Mouse (Mus musculus) midbrain, embryonic 13.5 days (tissue): ENCODE results near the gene Ttpal. TPM values are rescaled to one million over a fixed set of nuclear protein-coding genes. Genes with fewer than 3 reads are reported as not detected.
"Not testable (repeated sequence)": the region's sequence is repeated elsewhere in the genome, so short reads cannot be mapped to it uniquely, and the experiment has no call there.

Experiments used
- ATAC-seq: fragments of 200-750 bp; cut with Nextera tagmentation; 2 replicates; pipeline ENCODE4 v1.8.0; 2017; ENCODE audit warnings: mild to moderate bottlenecking, moderate TSS enrichment, moderate library complexity
- H3K27ac ChIP-seq: fragments of 300-500 bp; sonication (generic); 2 replicates; pipeline ENCODE4 v1.5.1; 2015; ENCODE audit warnings: inconsistent platforms, mild to moderate bottlenecking, moderate library complexity
- H3K27me3 ChIP-seq: fragments of 300-500 bp; sonication (generic); 2 replicates; pipeline ENCODE4 v1.6.1; 2015; ENCODE audit warnings: mild to moderate bottlenecking, inconsistent platforms
- H3K36me3 ChIP-seq: fragments of 300-500 bp; sonication (generic); 2 replicates; pipeline ENCODE4 v1.6.1; 2015; ENCODE audit warnings: mild to moderate bottlenecking, inconsistent platforms
- H3K4me1 ChIP-seq: fragments of 300-500 bp; sonication (generic); replicated peaks from 2 replicates; pipeline ENCODE4 v1.6.1; 2015; ENCODE audit warnings: inconsistent platforms
- H3K4me2 ChIP-seq: fragments of 300-500 bp; sonication (generic); replicated peaks from 2 replicates; pipeline ENCODE4 v1.6.1; 2015; ENCODE audit warnings: moderate library complexity, mild to moderate bottlenecking, inconsistent platforms
- H3K4me3 ChIP-seq: fragments of 300-500 bp; sonication (generic); replicated peaks from 2 replicates; pipeline ENCODE4 v1.5.1; 2015; ENCODE audit warnings: mild to moderate bottlenecking, inconsistent platforms
- H3K9ac ChIP-seq: fragments of 300-500 bp; sonication (generic); replicated peaks from 2 replicates; pipeline ENCODE4 v1.6.1; 2015; ENCODE audit warnings: mild to moderate bottlenecking, inconsistent platforms
- H3K9me3 ChIP-seq: fragments of 300-500 bp; sonication (generic); 2 replicates; pipeline ENCODE4 v1.6.1; 2016; ENCODE audit warnings: mild to moderate bottlenecking, inconsistent platforms
- WGBS: fragments of 180-500 bp; shearing (Covaris S2); methylation state at CpG from one replicate; pipeline ENCODE4 v1.1.7; 2015; 5-methylcytosine and 5-hydroxymethylcytosine counted together
- polyA plus RNA-seq: library from polyadenylated mRNA; unstranded; fragments of >200 nt; fragmentation: Nextera tagmentation; extraction: Ambion mirVana; gene quantifications from 2 replicates; pipeline ENCODE4 v1.2.1, GENCODE M21; 2015

Gene Ttpal
- polyA plus RNA-seq, 1 experiment from 2014 or later: 50.2 TPM

DNA sequence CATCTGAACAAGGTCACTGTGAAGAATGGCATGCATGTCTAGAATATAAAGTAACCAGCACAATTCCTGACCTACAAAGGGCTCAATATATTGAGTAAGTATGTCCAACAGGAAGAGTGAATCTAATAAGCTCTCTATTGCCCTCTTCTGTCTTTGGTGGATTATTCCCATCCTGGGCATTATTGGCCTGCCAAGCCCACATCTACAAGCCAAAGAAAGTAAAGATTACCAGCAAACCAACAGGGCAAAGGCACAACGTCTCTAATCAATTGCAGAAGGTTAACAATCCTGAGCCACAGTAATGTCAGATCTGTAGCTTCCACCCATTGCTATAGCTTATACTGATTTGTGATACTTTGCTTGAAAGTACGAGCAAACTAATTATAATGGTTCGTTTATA, 38.4 kb downstream of the Ttpal start:
- no peak for ATAC-seq
- H3K4me3 ChIP-seq: no peak overlapping the region
- no peak overlapping the region for H3K4me2 ChIP-seq
- 83% methylated on average over 3 of the region's 3 CpGs for WGBS
- no peaks in the 10 kb centered on the region for H3K9me3 ChIP-seq
- H3K4me1 ChIP-seq: peaks cover 49% of the 10 kb centered on the region
- H3K9ac ChIP-seq: no peak overlapping the region
- H3K27ac ChIP-seq: no peak overlapping the region
- peaks cover 6% of the 10 kb centered on the region; the same call in 1 of the 2 replicates for H3K36me3 ChIP-seq
- H3K27me3 ChIP-seq: no peaks in the 10 kb centered on the region

DNA sequence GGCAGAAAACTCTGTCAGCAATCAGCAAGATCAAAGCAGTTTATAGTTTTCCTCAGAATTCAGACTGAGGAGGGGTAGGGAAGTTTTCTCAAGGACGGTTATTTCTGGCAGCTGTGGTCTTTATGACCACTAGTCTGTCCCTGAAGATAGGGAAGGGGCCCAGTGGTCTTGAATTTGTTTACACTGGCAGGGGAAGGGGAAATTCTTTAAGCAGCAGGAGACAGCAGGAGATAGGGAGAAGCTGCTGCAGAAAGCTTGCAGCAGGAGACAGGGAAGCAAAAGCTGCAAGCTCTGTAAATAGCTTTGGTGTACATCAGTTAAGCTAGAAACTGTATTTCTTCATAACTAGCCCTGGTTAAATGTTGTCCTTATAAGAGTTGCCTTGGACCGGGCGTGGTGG, 39.6 kb downstream of the Ttpal start:
- no peaks in the 10 kb centered on the region for H3K9me3 ChIP-seq
- ATAC-seq: no peak
- 90% methylated on average over 3 of the region's 3 CpGs for WGBS
- H3K36me3 ChIP-seq: 0 out of 2 replicates have a peak, but pooled peaks cover 4% of the 10 kb centered on the region
- no peak overlapping the region for H3K27ac ChIP-seq
- H3K27me3 ChIP-seq: no peaks in the 10 kb centered on the region
- H3K4me1 ChIP-seq: peaks cover 50% of the 10 kb centered on the region
- no peak overlapping the region for H3K4me2 ChIP-seq
- H3K4me3 ChIP-seq: no peak overlapping the region
- no peak overlapping the region for H3K9ac ChIP-seq

DNA sequence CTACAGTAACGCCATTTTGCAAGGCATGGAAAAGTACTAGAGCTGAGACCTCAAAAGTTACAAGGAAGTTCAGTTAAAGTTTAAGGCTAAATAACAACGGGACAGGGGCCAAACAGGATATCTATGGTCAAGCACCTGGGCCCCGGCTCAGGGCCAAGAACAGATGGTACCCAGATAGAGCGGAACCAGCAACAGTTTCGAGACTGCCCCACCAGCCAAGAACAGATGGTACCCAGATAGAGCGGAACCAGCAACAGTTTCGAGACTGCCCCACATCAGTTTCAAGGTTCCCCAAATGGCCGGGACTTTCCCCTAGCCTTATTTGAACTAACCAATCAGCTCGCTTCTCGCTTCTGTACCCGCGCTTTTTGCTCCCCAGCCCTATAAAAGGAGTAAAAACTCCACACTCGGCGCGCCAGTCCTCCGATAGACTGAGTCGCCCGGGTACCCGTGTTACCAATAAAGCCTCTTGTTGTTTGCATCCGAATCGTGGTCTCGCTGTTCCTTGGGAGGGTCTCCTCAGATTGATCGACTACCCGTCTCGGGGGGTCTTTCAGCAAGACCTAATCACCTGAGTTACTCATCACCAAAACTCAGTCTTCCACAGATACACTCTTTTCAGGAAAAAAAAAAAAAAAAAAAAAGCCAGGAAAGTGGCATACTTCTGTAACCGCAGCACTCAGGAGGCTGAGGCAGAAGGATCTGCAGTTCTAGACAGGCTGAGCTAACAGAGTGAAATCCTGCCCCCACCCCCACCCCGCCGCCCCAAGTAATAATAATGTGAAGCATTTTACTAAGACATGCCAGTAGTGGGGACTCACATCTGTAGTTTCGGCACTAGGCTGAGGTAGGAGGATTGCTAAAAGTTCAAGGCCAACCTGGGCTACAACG, 40.8 kb downstream of the Ttpal start:
- Histone ChIP-seq H3K9me3 (no peaks in the 10 kb centered on the region), H3K9ac (no peak overlapping the region), H3K27ac (no peak overlapping the region), H3K4me1 (peaks cover 46% of the 10 kb centered on the region), H3K36me3 (0 out of 2 replicates have a peak, but pooled peaks cover 3% of the 10 kb centered on the region), H3K4me2 (peak overlapping the region; percentile 57), H3K27me3 (no peaks in the 10 kb centered on the region), H3K4me3 (peak overlapping the region; percentile 83)
- WGBS: 91% methylated on average over 30 of the region's 30 CpGs
- no peak for ATAC-seq

DNA sequence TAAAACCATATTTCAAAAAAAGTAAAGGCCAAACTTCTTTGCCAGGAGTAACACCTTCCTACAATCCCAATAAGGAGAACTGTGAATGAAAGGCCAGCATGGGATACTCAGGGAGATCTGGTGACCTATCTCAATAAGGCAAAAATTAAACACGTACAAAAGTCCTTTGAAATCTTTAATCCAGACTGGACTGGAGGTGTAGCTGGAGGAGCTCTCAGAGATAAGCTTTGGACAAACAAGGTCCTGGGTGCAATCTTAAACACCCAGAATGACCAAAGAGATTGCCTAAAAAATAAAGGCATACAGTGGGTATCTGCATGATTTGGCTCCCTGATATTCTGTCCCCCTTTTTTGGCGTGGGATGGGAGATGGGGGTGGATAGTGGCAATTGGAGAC, 41.5 kb downstream of the Ttpal start:
- WGBS: 84% methylated on average over 2 of the region's 2 CpGs
- Histone ChIP-seq H3K27me3 (no peaks in the 10 kb centered on the region), H3K9ac (peak overlapping the region; percentile 86), H3K36me3 (0 out of 2 replicates have a peak, but pooled peaks cover 3% of the 10 kb centered on the region), H3K9me3 (no peaks in the 10 kb centered on the region), H3K4me3 (peak overlapping the region; percentile 83), H3K27ac (no peak overlapping the region), H3K4me2 (peak overlapping the region; percentile 57), H3K4me1 (peaks cover 45% of the 10 kb centered on the region)
- ATAC-seq: no peak

DNA sequence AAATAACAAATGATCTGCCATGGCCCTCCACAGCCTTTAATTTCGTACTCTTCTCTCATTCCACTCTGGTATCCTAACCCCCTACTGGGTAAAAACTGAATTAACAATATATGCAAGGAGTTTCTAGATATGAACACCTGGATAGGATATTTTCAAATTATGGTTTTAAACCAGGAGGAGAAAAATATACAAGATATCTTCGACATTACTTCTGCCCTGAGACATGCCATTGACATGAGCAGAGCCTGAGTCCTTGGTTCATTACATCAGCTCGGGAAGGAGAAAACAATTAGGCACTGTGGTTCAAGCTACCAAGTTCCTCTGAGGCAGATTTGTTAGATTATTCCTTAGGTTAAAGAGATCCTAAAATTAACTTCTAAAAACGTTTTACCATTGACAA, 41.9 kb downstream of the Ttpal start:
- Histone ChIP-seq H3K4me1 (peaks cover 45% of the 10 kb centered on the region), H3K4me3 (peak overlapping the region; percentile 83), H3K27me3 (no peaks in the 10 kb centered on the region), H3K9ac (peak overlapping the region; percentile 86), H3K36me3 (0 out of 2 replicates have a peak, but pooled peaks cover 3% of the 10 kb centered on the region), H3K9me3 (no peaks in the 10 kb centered on the region), H3K27ac (peak overlapping the region; percentile 98), H3K4me2 (peak overlapping the region; percentile 57)
- WGBS: 12% methylated on average over 4 of the region's 4 CpGs
- ATAC-seq: no peak

DNA sequence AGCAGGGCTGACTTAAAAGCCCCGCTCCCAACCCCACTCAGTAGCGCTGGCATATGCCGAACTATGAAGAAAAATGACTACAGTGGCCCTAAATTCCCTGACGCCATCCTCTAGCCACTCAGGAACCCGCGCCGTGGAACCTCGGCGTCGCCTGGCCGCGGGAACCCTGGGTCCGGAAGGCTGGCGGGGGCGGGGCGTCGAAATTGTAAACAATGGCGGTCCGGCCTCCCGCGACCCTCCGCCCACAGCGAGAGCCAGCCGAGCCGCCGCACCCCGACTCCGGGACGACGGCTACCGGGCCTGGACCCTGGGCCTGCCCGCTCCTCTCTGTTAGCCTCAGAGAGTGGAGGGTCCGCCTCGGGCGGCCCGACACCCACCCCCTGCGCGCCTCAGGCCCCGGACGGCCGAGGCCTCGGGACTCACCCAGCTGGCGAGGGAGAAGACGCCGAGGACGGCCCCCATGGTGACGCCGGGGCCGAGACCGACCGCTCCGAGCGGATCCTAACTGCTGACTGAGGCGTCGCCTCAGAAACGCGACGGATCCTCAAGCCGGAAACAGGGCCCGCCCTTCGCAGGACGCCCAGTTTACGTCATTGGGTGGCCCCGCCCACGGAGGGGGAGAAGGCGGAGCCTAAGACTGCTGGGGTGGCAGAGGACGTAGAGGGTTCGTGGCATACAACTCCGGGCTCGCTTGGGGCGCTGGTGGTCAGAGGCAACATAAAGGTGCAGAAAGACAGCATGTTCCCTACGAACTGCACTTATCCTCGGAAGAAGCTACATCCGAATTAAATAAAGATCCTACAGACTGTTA, 42.7 kb downstream of the Ttpal start, which contains the start of gene Serinc3:
Gene Serinc3 (minus strand): TSS at position 557 of the 811 bp plus-strand sequence.
- Histone ChIP-seq H3K27me3 (no peaks in the 10 kb centered on the region), H3K27ac (peak within 1 kb of the TSS; percentile 98), H3K4me1 (peaks cover 40% of the 10 kb centered on the region), H3K4me2 (peak within 1 kb of the TSS; percentile 57), H3K4me3 (peak within 1 kb of the TSS; percentile 83), H3K9me3 (no peaks in the 10 kb centered on the region), H3K9ac (peak within 1 kb of the TSS; percentile 86), H3K36me3 (0 out of 2 replicates have a peak, but pooled peaks cover 3% of the 10 kb centered on the region)
- ATAC-seq: peak; percentile 97
- under 1% methylated on average over 74 of the region's 74 CpGs for WGBS

DNA sequence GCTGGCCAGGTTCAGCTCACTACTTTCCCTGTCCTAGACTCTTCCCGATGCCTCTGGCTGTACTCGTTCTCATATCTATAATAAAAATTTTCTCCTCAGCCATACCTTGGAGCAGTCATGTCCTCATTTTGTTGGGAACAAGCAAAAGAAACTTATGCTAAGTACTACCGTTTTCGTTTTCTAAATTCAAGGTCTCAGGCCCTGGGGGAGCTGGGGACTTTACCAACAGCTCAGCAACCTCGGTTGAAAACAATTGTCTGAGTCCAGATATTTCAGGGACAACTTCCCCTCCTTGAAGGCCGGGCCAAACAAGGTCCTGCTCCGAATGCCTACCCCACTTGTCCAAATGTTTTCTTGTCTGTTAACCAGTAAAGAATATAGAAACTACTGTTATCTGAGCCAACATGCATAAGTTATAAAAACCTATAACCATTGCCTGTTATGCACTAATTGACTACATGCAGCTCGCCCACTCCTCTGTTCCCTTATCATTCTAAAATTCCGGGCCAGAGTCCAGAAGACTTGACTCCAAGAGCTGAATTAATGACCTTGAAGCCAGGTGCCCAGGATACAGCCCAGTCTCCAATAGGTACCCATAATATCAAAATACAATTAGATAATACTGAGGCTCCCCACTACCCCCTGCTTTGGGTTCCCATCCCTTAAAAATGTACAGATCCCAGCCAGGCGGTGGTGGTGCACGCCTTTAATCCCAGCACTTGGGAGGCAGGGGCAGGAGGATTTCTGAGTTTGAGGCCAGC, 43.8 kb downstream of the Ttpal start:
- ATAC-seq: no peak
- Histone ChIP-seq H3K27me3 (no peaks in the 10 kb centered on the region), H3K27ac (0 out of 2 replicates have a peak overlapping the region, but pooled peaks have one; percentile 98), H3K9me3 (peaks cover 8% of the 10 kb centered on the region; the same call in 1 of the 2 replicates), H3K4me1 (peaks cover 30% of the 10 kb centered on the region), H3K9ac (no peak overlapping the region), H3K36me3 (no peaks in the 10 kb centered on the region), H3K4me2 (no peak overlapping the region), H3K4me3 (no peak overlapping the region)
- 83% methylated on average over 11 of the region's 11 CpGs for WGBS

DNA sequence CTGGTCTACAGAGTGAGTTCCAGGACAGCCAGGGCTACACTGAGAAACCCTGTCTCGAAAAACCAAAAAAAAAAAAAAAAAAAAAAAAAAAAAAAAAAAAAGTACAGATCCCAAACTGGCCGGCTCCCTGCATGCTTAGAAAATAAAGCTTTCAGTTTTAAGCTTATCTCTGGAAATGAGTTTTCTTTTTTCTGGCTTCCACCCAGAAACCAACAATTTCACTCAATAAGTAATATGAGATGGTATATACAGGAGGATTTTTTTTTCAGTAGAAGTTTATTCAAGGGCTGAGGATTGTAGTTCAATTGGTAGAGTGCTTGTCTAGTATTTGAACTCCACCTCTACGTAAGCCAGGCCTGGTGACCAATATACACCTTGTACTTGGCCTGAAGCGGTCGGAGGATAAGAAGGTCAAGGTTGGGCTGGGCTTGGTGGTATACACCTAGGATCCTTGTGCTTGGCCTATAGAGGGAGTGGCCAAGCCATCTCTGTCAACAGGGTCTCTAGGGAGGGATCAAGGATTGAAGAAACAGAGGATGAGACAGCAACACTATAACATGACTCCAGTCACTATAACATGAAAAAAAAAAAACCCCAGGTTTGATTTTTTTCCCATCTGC, 44.5 kb downstream of the Ttpal start:
- WGBS: 93% methylated on average over 5 of the region's 5 CpGs
- no peak overlapping the region for H3K27ac ChIP-seq
- H3K9ac ChIP-seq: no peak overlapping the region
- no peak overlapping the region for H3K4me2 ChIP-seq
- ATAC-seq: no peak
- no peak overlapping the region for H3K4me3 ChIP-seq
- no peaks in the 10 kb centered on the region for H3K36me3 ChIP-seq
- peaks cover 8% of the 10 kb centered on the region; the same call in 1 of the 2 replicates for H3K9me3 ChIP-seq
- H3K27me3 ChIP-seq: no peaks in the 10 kb centered on the region
- H3K4me1 ChIP-seq: peaks cover 27% of the 10 kb centered on the region

DNA sequence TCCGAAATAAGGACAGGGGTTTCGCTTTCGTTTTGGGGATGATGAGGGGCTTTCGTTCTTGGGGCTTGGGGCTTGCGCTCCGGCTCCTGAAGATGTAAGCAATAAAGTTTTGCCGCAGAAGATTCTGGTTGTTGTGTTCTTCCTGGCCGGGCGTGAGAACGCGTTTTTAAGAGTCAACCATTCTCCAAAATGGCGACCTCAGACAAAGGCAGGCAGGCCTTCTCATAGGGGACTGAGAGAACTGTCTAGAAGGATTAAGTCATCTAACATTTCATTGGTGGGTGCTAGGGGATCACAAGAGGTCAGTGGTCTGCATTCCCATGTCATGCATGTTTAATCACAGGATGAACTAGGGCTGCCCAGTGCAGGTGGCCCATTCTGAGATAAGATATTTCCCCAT, 53.6 kb downstream of the Ttpal start:
- not testable (repeated sequence) for H3K27ac ChIP-seq, H3K36me3 ChIP-seq, ATAC-seq, H3K27me3 ChIP-seq, H3K4me2 ChIP-seq, H3K4me3 ChIP-seq, H3K9ac ChIP-seq, H3K9me3 ChIP-seq
- WGBS: 99% methylated on average over 9 of the region's 12 CpGs
- peaks cover 19% of the 10 kb centered on the region for H3K4me1 ChIP-seq

DNA sequence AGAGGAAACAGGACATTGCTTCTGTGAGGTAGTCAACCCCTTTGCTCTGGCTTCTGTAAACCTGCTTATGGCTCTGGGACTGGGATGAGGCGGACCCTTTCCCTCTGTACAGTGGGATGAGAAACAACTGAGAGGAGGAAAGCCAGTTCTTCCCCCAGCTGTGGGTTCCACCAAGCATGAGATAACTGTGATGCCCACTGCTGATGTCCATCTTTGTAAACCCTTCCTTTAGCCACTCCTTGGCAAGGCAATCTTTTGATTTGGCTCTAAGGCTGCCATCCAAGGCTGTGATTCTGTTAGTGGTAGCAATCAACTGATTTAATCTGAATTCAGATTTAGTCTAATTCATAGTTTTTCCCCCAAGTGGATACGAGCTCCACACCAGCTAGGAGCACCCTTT, 55.4 kb downstream of the Ttpal start:
- no peak overlapping the region for H3K27ac ChIP-seq
- 84% methylated on average over 2 of the region's 2 CpGs for WGBS
- no peaks in the 10 kb centered on the region for H3K27me3 ChIP-seq
- no peak for ATAC-seq
- no peak overlapping the region for H3K9ac ChIP-seq
- no peak overlapping the region; the same call in 1 of the 2 replicates for H3K4me2 ChIP-seq
- H3K36me3 ChIP-seq: no peaks in the 10 kb centered on the region
- no peak overlapping the region for H3K4me3 ChIP-seq
- H3K4me1 ChIP-seq: peaks cover 31% of the 10 kb centered on the region
- H3K9me3 ChIP-seq: no peaks in the 10 kb centered on the region
